Mouse (Mus musculus): ENCODE measurements around the gene Drc1. TPM values are rescaled to one million over a fixed set of nuclear protein-coding genes. Genes with fewer than 3 reads are reported as not detected.

Drc1 gene
- polyA plus RNA-seq (2014; fragmentation: Illumina TruSeq; extraction: RNeasy Lipid Tissue Mini Kit (QIAGEN cat#74804)): 1.5 TPM

DNA sequence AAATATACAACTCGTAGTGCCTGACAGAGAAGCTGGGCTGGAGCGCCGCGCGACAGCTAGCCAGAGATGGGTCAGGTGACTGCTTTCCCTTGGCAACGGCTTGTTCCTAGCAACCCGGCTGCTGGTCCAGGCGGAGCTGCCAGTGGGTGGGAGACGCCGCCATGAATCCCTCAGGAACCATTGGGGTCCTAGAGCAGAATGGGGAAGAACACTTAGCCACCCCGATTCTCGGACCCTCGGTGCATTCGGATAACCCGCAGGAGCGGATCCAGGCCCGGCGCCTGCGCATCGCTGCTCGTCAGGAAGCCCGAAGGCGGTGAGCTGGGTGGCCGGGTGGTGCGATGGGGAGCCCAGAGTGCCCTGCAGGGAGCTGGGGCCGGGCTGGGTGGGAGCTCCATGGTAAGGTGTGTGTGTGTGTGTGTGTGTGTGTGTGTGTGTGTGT is at the start of gene Drc1:
Drc1 (plus strand) TSS at position 98 of the 442 bp plus-strand sequence.

DNA sequence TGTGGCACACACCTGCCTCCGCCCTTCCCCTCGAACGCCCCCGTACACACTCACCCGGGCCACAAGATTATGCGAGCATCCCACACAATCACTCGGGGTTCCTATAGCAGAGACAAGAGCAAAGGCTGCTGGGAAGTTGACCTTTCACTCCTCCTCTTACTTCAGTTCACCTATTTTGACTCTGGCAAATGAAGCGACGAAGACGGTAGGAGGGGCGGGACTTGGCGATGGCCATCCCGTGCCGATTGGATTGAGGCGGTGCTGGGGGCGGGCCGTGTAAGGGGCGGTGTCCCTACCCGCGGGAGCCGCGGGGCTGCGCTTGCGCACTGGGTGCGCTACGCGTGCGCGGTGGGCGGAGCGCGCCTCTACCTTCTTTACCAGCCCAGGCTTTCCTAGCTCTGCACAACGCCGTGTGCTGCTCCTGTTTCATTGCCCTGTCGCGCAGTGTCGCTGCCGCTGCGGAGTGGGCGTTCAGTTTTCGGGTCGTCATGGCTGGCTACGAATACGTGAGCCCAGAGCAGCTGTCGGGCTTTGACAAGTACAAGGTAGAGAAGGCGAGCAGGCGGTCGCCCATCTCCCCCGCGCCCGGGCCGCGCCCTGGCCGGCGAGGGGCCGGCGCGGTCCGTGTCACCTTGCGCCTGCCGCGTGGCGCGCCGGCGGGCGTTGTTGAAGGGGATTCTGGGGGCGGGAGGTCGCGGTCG is 48.8 kb upstream of the Drc1 start, which contains the start of gene Selenoi:
Selenoi (plus strand) TSS at position 311 of the 701 bp plus-strand sequence.

Other genes starting within 250 kb of the Drc1 start
- 38.6 TPM for gene Tyms, start 207.8 kb upstream of the Drc1 start, polyA plus RNA-seq (2014; fragmentation: Illumina TruSeq; extraction: RNeasy Lipid Tissue Mini Kit (QIAGEN cat#74804))
- not detected for gene Garem2, start 176.2 kb upstream of the Drc1 start, polyA plus RNA-seq (2014; fragmentation: Illumina TruSeq; extraction: RNeasy Lipid Tissue Mini Kit (QIAGEN cat#74804))
- not detected for gene 3110082J24Rik, start 175.3 kb upstream of the Drc1 start, polyA plus RNA-seq (2014; fragmentation: Illumina TruSeq; extraction: RNeasy Lipid Tissue Mini Kit (QIAGEN cat#74804))
- 269 TPM for gene Hadha, start 126.2 kb upstream of the Drc1 start, polyA plus RNA-seq (2014; fragmentation: Illumina TruSeq; extraction: RNeasy Lipid Tissue Mini Kit (QIAGEN cat#74804))
- gene Hadhb, start 126.1 kb upstream of the Drc1 start, polyA plus RNA-seq (2014; fragmentation: Illumina TruSeq; extraction: RNeasy Lipid Tissue Mini Kit (QIAGEN cat#74804)): 775 TPM
- gene Adgrf3, start 75.7 kb upstream of the Drc1 start, polyA plus RNA-seq (2014; fragmentation: Illumina TruSeq; extraction: RNeasy Lipid Tissue Mini Kit (QIAGEN cat#74804)): not detected
- gene Selenoi, start 48.8 kb upstream of the Drc1 start, polyA plus RNA-seq (2014; fragmentation: Illumina TruSeq; extraction: RNeasy Lipid Tissue Mini Kit (QIAGEN cat#74804)): 40.1 TPM
- gene Otof, start 180.5 kb downstream of the Drc1 start, polyA plus RNA-seq (2014; fragmentation: Illumina TruSeq; extraction: RNeasy Lipid Tissue Mini Kit (QIAGEN cat#74804)): not detected
- gene 1700001C02Rik, start 184.7 kb downstream of the Drc1 start, polyA plus RNA-seq (2014; fragmentation: Illumina TruSeq; extraction: RNeasy Lipid Tissue Mini Kit (QIAGEN cat#74804)): 1.00 TPM

Data from ovary, adult 10 weeks (tissue).